Comparison of ENCODE assay signal across 8 mouse cellular contexts in the genomic region with DNA sequence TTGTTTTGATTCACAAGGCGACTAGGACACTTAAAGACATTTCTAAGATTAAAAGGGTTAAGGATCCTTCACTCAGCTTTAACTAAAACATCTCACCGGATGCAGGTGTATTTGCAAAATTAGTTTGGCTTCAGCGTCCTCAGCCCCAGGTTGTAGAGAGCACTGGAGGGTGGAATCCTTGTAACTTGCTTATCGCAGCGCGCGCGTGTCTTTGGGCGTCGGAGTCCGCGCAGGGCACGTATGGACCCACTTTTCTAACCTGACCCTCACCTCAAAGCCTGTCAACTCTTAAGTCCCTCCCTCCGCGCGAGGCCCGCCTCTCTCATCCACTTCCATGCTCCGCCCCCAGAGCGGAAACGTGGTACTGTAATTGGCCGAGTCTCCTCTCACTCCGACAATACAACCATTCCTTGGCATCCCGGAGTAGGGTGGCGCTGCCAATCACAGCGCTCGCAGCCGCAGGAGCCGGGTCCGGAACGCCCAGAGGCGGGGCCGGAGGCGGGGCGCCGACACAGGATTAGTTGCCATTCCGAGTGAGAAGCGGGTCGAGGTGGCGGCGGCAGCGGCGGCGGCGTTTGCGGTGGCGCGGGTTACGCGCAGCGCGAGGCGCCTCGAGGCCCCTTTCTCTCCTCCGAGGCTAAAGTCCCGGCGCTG. TPM values are rescaled to one million over a fixed set of nuclear protein-coding genes. Genes with fewer than 3 reads are reported as not detected.
DNase-seq lines count a peak whose midpoint lies in the region; ATAC-seq and TF ChIP-seq lines count a peak whose summit lies in the region.

No protein-coding gene starts in this region.

- peaks cover 35% of the 10 kb centered on the region for H3K4me1 ChIP-seq in forebrain, embryonic 10.5 days
- H3K4me1 ChIP-seq in heart, embryonic 15.5 days (replicated peaks): peaks cover 22% of the 10 kb centered on the region
- peaks cover 10 to 13% of the 10 kb centered on the region in 2 experiments for H3K4me1 ChIP-seq in liver, embryonic 14.5 days (replicated peaks; ENCODE audit: control insufficient read depth in 2 of 2, insufficient read depth in 2 of 2, low read length in 1 of 2)
- peaks cover 13% of the 10 kb centered on the region; the same call in 1 of the 2 replicates for H3K4me1 ChIP-seq in neural tube, embryonic 11.5 days (ENCODE audit: control insufficient read depth, insufficient read depth, low read length)
- H3K4me1 ChIP-seq in stomach, postnatal 0 days (replicated peaks; ENCODE audit: control insufficient read depth, insufficient read depth): no peaks in the 10 kb centered on the region

- no peak for TF ChIP-seq EP300 in liver, embryonic 14.5 days (IDR thresholded peaks at IDR 0.05; ENCODE audit: low read depth)
- TF ChIP-seq EP300 in stomach, postnatal 0 days (optimal IDR thresholded peaks at IDR 0.05): no peak

- no peaks in the 10 kb centered on the region for H3K36me3 ChIP-seq in forebrain, embryonic 10.5 days (replicated peaks)
- no peaks in the 10 kb centered on the region for H3K36me3 ChIP-seq in heart, embryonic 15.5 days
- H3K36me3 ChIP-seq in liver, embryonic 14.5 days (replicated peaks; ENCODE audit: control insufficient read depth, insufficient read depth, low read depth): no peaks in the 10 kb centered on the region
- no peaks in the 10 kb centered on the region for H3K36me3 ChIP-seq in neural tube, embryonic 11.5 days (ENCODE audit: control insufficient read depth, insufficient read depth, low read length)
- H3K36me3 ChIP-seq in stomach, postnatal 0 days (ENCODE audit: control insufficient read depth, insufficient read depth, low read length): no peaks in the 10 kb centered on the region

- peak; percentile 98 for ATAC-seq in heart, embryonic 15.5 days (replicated peaks; ENCODE audit: insufficient number of reproducible peaks, insufficient read depth, low FRiP score, low read depth)
- ATAC-seq in liver, embryonic 14.5 days (ENCODE audit: insufficient read depth): peak; percentile 97
- ATAC-seq in neural tube, embryonic 11.5 days (ENCODE audit: insufficient read depth, low FRiP score, low TSS enrichment): peak; percentile 99
- ATAC-seq in stomach, postnatal 0 days (ENCODE audit: low FRiP score, low TSS enrichment): peak; percentile 99

- no peaks in the 10 kb centered on the region for H3K27me3 ChIP-seq in forebrain, embryonic 10.5 days (ENCODE audit: poor library complexity, severe bottlenecking)
- H3K27me3 ChIP-seq in heart, embryonic 15.5 days: no peaks in the 10 kb centered on the region
- H3K27me3 ChIP-seq in liver, embryonic 14.5 days (ENCODE audit: control insufficient read depth, insufficient read depth, low read length): no peaks in the 10 kb centered on the region
- H3K27me3 ChIP-seq in neural tube, embryonic 11.5 days (ENCODE audit: control insufficient read depth, insufficient read depth, low read length): no peaks in the 10 kb centered on the region
- no peaks in the 10 kb centered on the region for H3K27me3 ChIP-seq in stomach, postnatal 0 days (ENCODE audit: control insufficient read depth, insufficient read depth, low read length)

- peak overlapping the region; percentile 97 for H3K27ac ChIP-seq in forebrain, embryonic 10.5 days
- H3K27ac ChIP-seq in heart, embryonic 15.5 days: peak overlapping the region; percentile 97
- H3K27ac ChIP-seq in liver, embryonic 14.5 days: peak overlapping the region; percentile 76
- H3K27ac ChIP-seq in neural tube, embryonic 11.5 days (ENCODE audit: low read depth, low read length): peak overlapping the region; percentile 99
- H3K27ac ChIP-seq in stomach, postnatal 0 days (replicated peaks): peak overlapping the region; percentile 99

- H3K4me3 ChIP-seq in forebrain, embryonic 10.5 days: peak overlapping the region; percentile 94
- H3K4me3 ChIP-seq in heart, embryonic 15.5 days: peak overlapping the region; percentile 72
- peak overlapping the region; percentile 81 for H3K4me3 ChIP-seq in liver, embryonic 14.5 days (ENCODE audit: insufficient read depth in 1 of 2, low read depth in 2 of 2, low read length in 2 of 2)
- peak overlapping the region; percentile 87 for H3K4me3 ChIP-seq in neural tube, embryonic 11.5 days (ENCODE audit: low read depth, low read length)
- H3K4me3 ChIP-seq in stomach, postnatal 0 days (ENCODE audit: low read depth, low read length): peak overlapping the region; percentile 89

- peak overlapping the region; percentile 80 for H3K4me2 ChIP-seq in heart, embryonic 15.5 days
- H3K4me2 ChIP-seq in liver, embryonic 14.5 days (ENCODE audit: low read depth): peak overlapping the region; percentile 72
- peak overlapping the region; percentile 63 for H3K4me2 ChIP-seq in neural tube, embryonic 11.5 days (ENCODE audit: low read depth)
- H3K4me2 ChIP-seq in stomach, postnatal 0 days (replicated peaks; ENCODE audit: low read depth): peak overlapping the region; percentile 76

- peak; percentile 99 for DNase-seq in CD8-positive naive resting alpha-beta T cell, adult 2 months (ENCODE audit: low read depth in 2 of 2, low spot score in 2 of 2)
- peak; percentile 98 for DNase-seq in c-Kit-positive CD71-negative TER-119-negative erythroid progenitor cells, embryonic 14.5 days (ENCODE audit: low read depth)
- peak; percentile 99 for DNase-seq in forebrain, embryonic 10.5 days (ENCODE audit: extremely low spot score, low spot score)
- peak; percentile 99 to 100 for DNase-seq in kidney, postnatal 25 days
- DNase-seq in liver, embryonic 14.5 days (ENCODE audit: low read depth in 3 of 3, low spot score in 3 of 3): peak; percentile 98 to 99 (median 99)
- DNase-seq in neural tube, embryonic 11.5 days (ENCODE audit: low spot score): peak; percentile 99
- peak; percentile 99 for DNase-seq in stomach, postnatal 0 days (ENCODE audit: low spot score)

- no peaks in the 10 kb centered on the region for H3K9me3 ChIP-seq in forebrain, embryonic 10.5 days
- H3K9me3 ChIP-seq in heart, embryonic 15.5 days (replicated peaks): no peaks in the 10 kb centered on the region
- no peaks in the 10 kb centered on the region for H3K9me3 ChIP-seq in liver, embryonic 14.5 days (ENCODE audit: control insufficient read depth, low read length)
- no peaks in the 10 kb centered on the region for H3K9me3 ChIP-seq in neural tube, embryonic 11.5 days (ENCODE audit: control insufficient read depth, low read length)
- H3K9me3 ChIP-seq in stomach, postnatal 0 days (ENCODE audit: control insufficient read depth, low read length): no peaks in the 10 kb centered on the region

- 0% methylated on average over 54 of the region's 56 CpGs for WGBS in forebrain, embryonic 10.5 days
- under 1% methylated on average over 54 of the region's 56 CpGs for WGBS in heart, embryonic 15.5 days
- under 1% methylated on average over 43 of the region's 56 CpGs for WGBS in liver, embryonic 14.5 days (ENCODE audit: insufficient replicate concordance)
- under 1% methylated on average over 49 of the region's 56 CpGs for WGBS in neural tube, embryonic 11.5 days
- under 1% methylated on average over 55 of the region's 56 CpGs for WGBS in stomach, postnatal 0 days

- peak overlapping the region; percentile 85 for H3K9ac ChIP-seq in heart, embryonic 15.5 days
- H3K9ac ChIP-seq in liver, embryonic 14.5 days (replicated peaks): peak overlapping the region; percentile 85
- peak overlapping the region; percentile 93 for H3K9ac ChIP-seq in neural tube, embryonic 11.5 days (ENCODE audit: low read length)
- H3K9ac ChIP-seq in stomach, postnatal 0 days (ENCODE audit: low read length): peak overlapping the region; percentile 91

- TF ChIP-seq CTCF in liver, embryonic 14.5 days (IDR thresholded peaks at IDR 0.05; ENCODE audit: low read depth): no peak
- TF ChIP-seq CTCF in stomach, postnatal 0 days (IDR thresholded peaks at IDR 0.05; ENCODE audit: low read depth): 0 out of 2 replicates have a peak, but pooled peaks have one; percentile 8

RNA-seq across cellular contexts. Expression of gene Glcci1, which starts 0.4 kb away (rescaled TPM):
- polyA plus RNA-seq in forebrain, embryonic 10.5 days (2016; fragmentation: Nextera tagmentation; extraction: Ambion mirVana): 5.8 and 6.6 TPM in 2 replicates
- 5.2 and 5.7 TPM in 2 replicates for polyA plus RNA-seq in heart, embryonic 15.5 days (2015; fragmentation: Nextera tagmentation; extraction: Ambion mirVana)
- 0.84 and 1.2 TPM in 2 replicates for polyA plus RNA-seq in liver, embryonic 14.5 days (2012; rRNA removed)
- 1.5 and 2.4 TPM in 2 replicates for polyA plus RNA-seq in liver, embryonic 14.5 days (2014; fragmentation: Nextera tagmentation; extraction: Ambion mirVana)
- polyA plus RNA-seq in neural tube, embryonic 11.5 days (2014; fragmentation: Nextera tagmentation; extraction: Ambion mirVana): 22.4 and 24.0 TPM in 2 replicates
- polyA plus RNA-seq in stomach, postnatal 0 days (2015; fragmentation: Nextera tagmentation; extraction: Ambion mirVana): 4.0 and 4.1 TPM in 2 replicates

Comparison
In these comparisons a context has a peak if more than half of its experiments do, and no peak if none do; other contexts are left out.
1. Peak in every context shown above with its lines: DNase-seq, ATAC-seq, H3K4me3 ChIP-seq and H3K27ac ChIP-seq.